Comparison of ENCODE assay signal across 16 mouse cellular contexts in the genomic region with DNA sequence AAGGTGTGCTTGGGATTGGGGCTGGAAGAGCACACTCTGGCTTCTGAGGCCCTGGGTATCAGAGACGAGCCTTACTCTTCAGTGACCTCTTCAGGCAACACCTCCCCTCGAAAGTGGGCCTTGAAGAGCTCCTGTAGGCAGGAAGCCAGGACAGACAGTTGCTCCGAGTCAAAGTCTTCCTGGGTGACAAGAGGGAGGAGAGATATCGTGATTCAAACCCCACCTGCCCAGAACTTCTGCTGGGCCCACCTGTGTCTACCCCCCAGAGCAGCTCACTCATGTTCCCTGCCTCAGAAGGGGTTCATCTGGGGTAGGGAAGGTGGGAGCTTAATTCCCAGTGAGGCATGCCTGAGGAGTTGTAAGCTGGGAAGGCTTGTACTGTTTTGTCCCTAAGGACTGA. TPM values are rescaled to one million over a fixed set of nuclear protein-coding genes. Genes with fewer than 3 reads are reported as not detected.
"Had no signal": no experiment of that assay in that cellular context is flagged by ENCODE, and none has a peak within 500 bp of the region (broad histone marks: within the 10 kb centered on the region; RNA-seq: fewer than 3 reads in every experiment).

No protein-coding gene starts in this region.

- H3K9ac ChIP-seq: lung, embryonic 15.5 days; midbrain, embryonic 13.5 days; midbrain, embryonic 15.5 days; neural tube, embryonic 12.5 days; stomach, embryonic 15.5 days had no signal

- H3K4me1 ChIP-seq: lung, embryonic 15.5 days; midbrain, embryonic 13.5 days; midbrain, embryonic 15.5 days; neural tube, embryonic 12.5 days; stomach, embryonic 15.5 days had no signal

- H3K27ac ChIP-seq: lung, embryonic 15.5 days; macrophage; midbrain, embryonic 13.5 days; midbrain, embryonic 15.5 days; neural tube, embryonic 12.5 days; stomach, embryonic 15.5 days; stomach, postnatal 0 days had no signal

- H3K4me3 ChIP-seq: lung, embryonic 15.5 days; megakaryocyte, embryonic 14.5 days; midbrain, embryonic 13.5 days; midbrain, embryonic 15.5 days; neural tube, embryonic 12.5 days; stomach, embryonic 15.5 days had no signal

- H3K27me3 ChIP-seq: lung, embryonic 15.5 days; megakaryocyte, embryonic 14.5 days; midbrain, embryonic 13.5 days; midbrain, embryonic 15.5 days; neural tube, embryonic 12.5 days; stomach, embryonic 15.5 days had no signal

- DNase-seq: lung, adult 2 months; lung, postnatal 14 days; lung, postnatal 36 days; right cerebral cortex, postnatal 14 days; thymus, adult 2 months; thymus, postnatal 25 days; thymus, postnatal 4 days had no signal

RNA-seq across cellular contexts. Expression of a gene that starts 11.3 kb away (rescaled TPM):
- total RNA-seq: monocyte, adult 5-6 weeks had no signal
